Comparison of ENCODE assay signal across 10 mouse cellular contexts in genomic region chr11:59094213-59094612, GRCm38 (mm10). TPM values are rescaled to one million over a fixed set of nuclear protein-coding genes. Genes with fewer than 3 reads are reported as not detected.
DNase-seq lines count a peak whose midpoint lies in the region; ATAC-seq and TF ChIP-seq lines count a peak whose summit lies in the region.
"Had no signal": no experiment of that assay in that cellular context is flagged by ENCODE, and none has a peak within 500 bp of the region (broad histone marks: within the 10 kb centered on the region; RNA-seq: fewer than 3 reads in every experiment).

No protein-coding gene starts in this region.

- 62% methylated on average over 4 of the region's 4 CpGs for WGBS in midbrain, postnatal 0 days
- 64% methylated on average over 4 of the region's 4 CpGs for WGBS in midbrain, embryonic 13.5 days

- H3K4me2 ChIP-seq in midbrain, postnatal 0 days (ENCODE audit: low read depth, low read length, poor library complexity, severe bottlenecking), result no peak overlapping the region
- H3K4me2 ChIP-seq in midbrain, embryonic 13.5 days (replicated peaks), result no peak overlapping the region
- H3K4me2 ChIP-seq: heart, embryonic 13.5 days; midbrain, embryonic 15.5 days had no signal

- H3K4me3 ChIP-seq in gastrocnemius, adult 2 months, result no peak overlapping the region
- no peak overlapping the region for H3K4me3 ChIP-seq in midbrain, postnatal 0 days (ENCODE audit: low read depth, low read length)
- no peak overlapping the region for H3K4me3 ChIP-seq in midbrain, embryonic 13.5 days (replicated peaks)
- H3K4me3 ChIP-seq: heart, embryonic 13.5 days; midbrain, embryonic 15.5 days had no signal

- H3K9ac ChIP-seq in midbrain, postnatal 0 days (replicated peaks; ENCODE audit: low read length, poor library complexity, severe bottlenecking), result no peak overlapping the region
- no peak overlapping the region for H3K9ac ChIP-seq in midbrain, embryonic 13.5 days (replicated peaks)
- H3K9ac ChIP-seq: heart, embryonic 13.5 days; midbrain, embryonic 15.5 days had no signal

- DNase-seq in gastrocnemius, adult 2 months, result no peak
- DNase-seq in gastrocnemius, postnatal 36 days, result no peak
- DNase-seq in midbrain, postnatal 0 days (ENCODE audit: low spot score), result no peak
- DNase-seq in thymus, postnatal 14 days, result peak; percentile 24
- no peak for DNase-seq in gastrocnemius, postnatal 4 days (ENCODE audit: low spot score in 2 of 2)
- no peak for DNase-seq in heart, postnatal 25 days (ENCODE audit: low spot score)

- ATAC-seq in midbrain, postnatal 0 days (ENCODE audit: low FRiP score), result no peak
- no peak for ATAC-seq in midbrain, embryonic 13.5 days
- 0 out of 2 replicates have a peak, but pooled peaks have one; percentile 51 for ATAC-seq in erythroblast, adult 5-6 weeks (replicated peaks; ENCODE audit: low FRiP score, poor library complexity, severe bottlenecking)
- ATAC-seq: midbrain, embryonic 15.5 days had no signal

- no peaks in the 10 kb centered on the region for H3K36me3 ChIP-seq in midbrain, postnatal 0 days (ENCODE audit: insufficient read depth, low read length)
- no peaks in the 10 kb centered on the region for H3K36me3 ChIP-seq in midbrain, embryonic 13.5 days
- H3K36me3 ChIP-seq: midbrain, embryonic 15.5 days had no signal

- H3K9me3 ChIP-seq in midbrain, postnatal 0 days (ENCODE audit: low read length), result no peaks in the 10 kb centered on the region
- no peaks in the 10 kb centered on the region for H3K9me3 ChIP-seq in midbrain, embryonic 13.5 days
- H3K9me3 ChIP-seq: midbrain, embryonic 15.5 days had no signal

- intact Hi-C loops in gastrocnemius, adult 2 months (cut with DNase I), result loop anchor here (5.0 to 10.0 kb wide), 2 partner anchors 88 to 201 kb away; partner anchors contain the start of genes Gjc2 and Wnt3a
- intact Hi-C loops in gastrocnemius, postnatal 36 days (cut with DNase I), result no loop called here
- intact Hi-C loops in heart, postnatal 25 days (cut with DNase I), result no loop called here

- peak overlapping the region; percentile 56 for H3K27ac ChIP-seq in gastrocnemius, adult 2 months
- no peak overlapping the region for H3K27ac ChIP-seq in midbrain, postnatal 0 days (ENCODE audit: low read depth, low read length)
- H3K27ac ChIP-seq in midbrain, embryonic 13.5 days, result no peak overlapping the region
- H3K27ac ChIP-seq: heart, embryonic 13.5 days; midbrain, embryonic 15.5 days had no signal

- no peaks in the 10 kb centered on the region for H3K4me1 ChIP-seq in midbrain, postnatal 0 days (ENCODE audit: insufficient read depth, low read length)
- no peaks in the 10 kb centered on the region for H3K4me1 ChIP-seq in midbrain, embryonic 13.5 days (replicated peaks)
- H3K4me1 ChIP-seq: midbrain, embryonic 15.5 days had no signal

- no peaks in the 10 kb centered on the region for H3K27me3 ChIP-seq in midbrain, postnatal 0 days (ENCODE audit: insufficient read depth, low read length)
- no peaks in the 10 kb centered on the region for H3K27me3 ChIP-seq in midbrain, embryonic 13.5 days
- H3K27me3 ChIP-seq: heart, embryonic 13.5 days; midbrain, embryonic 15.5 days had no signal

- TF ChIP-seq CTCF in gastrocnemius, adult 2 months (IDR thresholded peaks at IDR 0.05), result peak; percentile 59
- peak; percentile 33; the same call in 1 of the 2 replicates for TF ChIP-seq CTCF in midbrain, postnatal 0 days (IDR thresholded peaks at IDR 0.05)

RNA-seq across cellular contexts. Expression of gene Obscn, which starts 42.0 kb away (rescaled TPM):
- 1,000 to 10,000 TPM; 1,792 to 1,942 TPM for total RNA-seq in gastrocnemius, adult 2 months (2021)
- total RNA-seq in gastrocnemius, postnatal 36 days (2021), result 1,000 to 10,000 TPM; 1,369 to 1,614 TPM
- total RNA-seq in midbrain, postnatal 0 days (2014; rRNA removed), result 2.1 and 4.0 TPM in 2 replicates
- 0.38 and 0.39 TPM in 2 replicates for polyA plus RNA-seq in midbrain, postnatal 0 days (2015; fragmentation: Nextera tagmentation; extraction: Ambion mirVana)
- polyA plus RNA-seq in midbrain, embryonic 13.5 days (2015; fragmentation: Nextera tagmentation; extraction: Ambion mirVana), result 0.04 and 0.08 TPM in 2 replicates
- total RNA-seq in erythroblast, adult 5-6 weeks (2015; ENCODE audit: low replicate concordance), result 0.42 and 0.96 TPM in 2 replicates
- 2.7 and 4.5 TPM in 2 replicates for total RNA-seq in erythroblast, adult 5-6 weeks (2017; ENCODE audit: low replicate concordance)
- 100 to 1,000 TPM; 462 to 554 TPM for total RNA-seq in gastrocnemius, postnatal 4 days (2021)
- 100 to 1,000 TPM; 626 to 647 TPM for total RNA-seq in heart, postnatal 25 days (2021)

Comparison
In these comparisons a context has a peak if more than half of its experiments do, and no peak if none do; other contexts are left out.
1. RNA of gene Obscn, which starts 42.0 kb away (total RNA-seq): 1,792 to 1,942 TPM in gastrocnemius, adult 2 months, 1,369 to 1,614 TPM in gastrocnemius, postnatal 36 days, 626 to 647 TPM in heart, postnatal 25 days and 462 to 554 TPM in gastrocnemius, postnatal 4 days; 0.42 to 4.5 TPM in erythroblast, adult 5-6 weeks and 2.1 to 4.0 TPM in midbrain, postnatal 0 days; every median in the first group is over 10 times any median in the second.